Comparison of ENCODE assay signal across 18 mouse cellular contexts in genomic region chr11:49090551-49090950, GRCm38 (mm10). TPM values are rescaled to one million over a fixed set of nuclear protein-coding genes. Genes with fewer than 3 reads are reported as not detected.
"Had no signal": no experiment of that assay in that cellular context is flagged by ENCODE, and none has a peak within 500 bp of the region (broad histone marks: within the 10 kb centered on the region; RNA-seq: fewer than 3 reads in every experiment).

No protein-coding gene starts in this region.

- ATAC-seq: midbrain, embryonic 15.5 days had no signal

- H3K4me1 ChIP-seq: midbrain, embryonic 15.5 days had no signal

- H3K27ac ChIP-seq: kidney, embryonic 15.5 days; limb, embryonic 13.5 days; macrophage; midbrain, embryonic 15.5 days had no signal

- H3K9ac ChIP-seq: kidney, embryonic 15.5 days; limb, embryonic 13.5 days; lung, embryonic 14.5 days; midbrain, embryonic 15.5 days had no signal

- H3K27me3 ChIP-seq: kidney, embryonic 15.5 days; megakaryocyte, embryonic 14.5 days; midbrain, embryonic 15.5 days had no signal

- H3K36me3 ChIP-seq: kidney, embryonic 15.5 days; limb, embryonic 13.5 days; midbrain, embryonic 15.5 days had no signal

- H3K4me3 ChIP-seq: kidney, embryonic 15.5 days; limb, embryonic 13.5 days; megakaryocyte, embryonic 14.5 days; midbrain, embryonic 15.5 days had no signal

- H3K9me3 ChIP-seq: kidney, embryonic 15.5 days; limb, embryonic 13.5 days; megakaryocyte, embryonic 14.5 days; midbrain, embryonic 15.5 days had no signal

- H3K4me2 ChIP-seq: kidney, embryonic 15.5 days; limb, embryonic 13.5 days; lung, embryonic 14.5 days; midbrain, embryonic 11.5 days; midbrain, embryonic 15.5 days had no signal

- DNase-seq: kidney, postnatal 25 days; left cerebral cortex, postnatal 4 days; lung, embryonic 14.5 days; lung, postnatal 10 days; right cerebral cortex, postnatal 25 days; thymus, postnatal 36 days had no signal

RNA-seq across cellular contexts. Expression of gene Ifi47, which starts 14.2 kb away (rescaled TPM):
- polyA plus RNA-seq: neural tube, embryonic 14.5 days had no signal

RNA-seq across cellular contexts. Expression of gene Olfr1396, which starts 24.1 kb away (rescaled TPM):
- total RNA-seq: left cerebral cortex, postnatal 4 days had no signal
- polyA plus RNA-seq: intestine, embryonic 16.5 days; kidney, embryonic 15.5 days; lung, embryonic 14.5 days; macrophage; midbrain, embryonic 11.5 days; midbrain, embryonic 15.5 days; neural tube, embryonic 14.5 days; small intestine, adult 2 months; stomach, embryonic 16.5 days had no signal

RNA-seq across cellular contexts. Expression of gene Tgtp2, which starts 26.5 kb away (rescaled TPM):
- total RNA-seq: left cerebral cortex, postnatal 4 days had no signal
- polyA plus RNA-seq: kidney, embryonic 15.5 days; limb, embryonic 13.5 days; midbrain, embryonic 11.5 days; midbrain, embryonic 15.5 days; neural tube, embryonic 14.5 days had no signal

RNA-seq across cellular contexts. Expression of gene Olfr1395, which starts 51.5 kb away (rescaled TPM):
- total RNA-seq: left cerebral cortex, postnatal 4 days had no signal
- polyA plus RNA-seq: intestine, embryonic 16.5 days; kidney, adult 2 months; kidney, embryonic 15.5 days; limb, embryonic 13.5 days; lung, embryonic 14.5 days; macrophage; midbrain, embryonic 11.5 days; midbrain, embryonic 15.5 days; neural tube, embryonic 14.5 days; small intestine, adult 2 months; stomach, embryonic 16.5 days; thymus, postnatal 0 days had no signal
